Mouse (Mus musculus) urinary bladder, postnatal 4 days (tissue): ENCODE results near the gene 2210016F16Rik.
"Not testable (repeated sequence)": the region's sequence is repeated elsewhere in the genome, so short reads cannot be mapped to it uniquely, and the experiment has no call there.

Experiments used
- DNase-seq, 2 experiments: peaks; one replicate each; pipeline ENCODE4 v3.0.0; 2021 to 2022; ENCODE audit warnings: low spot score in 2 of 2

The 2210016F16Rik gene

GRCm38 (mm10) chr13:58373153-58373470 lies 11.9 kb downstream of the 2210016F16Rik start:
- no peak for DNase-seq

GRCm38 (mm10) chr13:58372278-58373152 lies 12.5 kb downstream of the 2210016F16Rik start:
- DNase-seq = no peak

GRCm38 (mm10) chr13:58368835-58369234 lies 16.2 kb downstream of the 2210016F16Rik start:
- no peak for DNase-seq

- no peak for DNase-seq
Observed at GRCm38 (mm10) chr13:58367641-58368040, 17.4 kb downstream of the 2210016F16Rik start.

- DNase-seq = no peak
Observed at GRCm38 (mm10) chr13:58366373-58366772, 18.7 kb downstream of the 2210016F16Rik start.

GRCm38 (mm10) chr13:58365179-58365578 lies 19.8 kb downstream of the 2210016F16Rik start:
- not testable (repeated sequence) for DNase-seq

- no peak for DNase-seq
Observed at GRCm38 (mm10) chr13:58364353-58365175, 20.5 kb downstream of the 2210016F16Rik start.

GRCm38 (mm10) chr13:58359304-58359653 lies 25.7 kb downstream of the 2210016F16Rik start:
- no peak for DNase-seq

GRCm38 (mm10) chr13:58358629-58359303 lies 26.3 kb downstream of the 2210016F16Rik start, which contains the start of gene Kif27:
Gene Kif27 (minus strand): TSS chr13:58359122.
- peak; percentile 73 to 85 for DNase-seq

GRCm38 (mm10) chr13:58352996-58353395 lies 32.0 kb downstream of the 2210016F16Rik start:
- DNase-seq = no peak

- no peak for DNase-seq
Observed at GRCm38 (mm10) chr13:58350606-58351005, 34.4 kb downstream of the 2210016F16Rik start.

- no peak for DNase-seq
Observed at GRCm38 (mm10) chr13:58344505-58344904, 40.5 kb downstream of the 2210016F16Rik start.

GRCm38 (mm10) chr13:58337456-58337855 lies 47.6 kb downstream of the 2210016F16Rik start:
- no peak for DNase-seq

GRCm38 (mm10) chr13:58334116-58334515 lies 50.9 kb downstream of the 2210016F16Rik start:
- no peak for DNase-seq
